In genomic region chr1:186384440-186384839, GRCm38 (mm10) we compare ENCODE assay signal across 19 mouse cellular contexts.
DNase-seq lines count a peak whose midpoint lies in the region; ATAC-seq and TF ChIP-seq lines count a peak whose summit lies in the region.
"Had no signal": no experiment of that assay in that cellular context is flagged by ENCODE, and none has a peak within 500 bp of the region (broad histone marks: within the 10 kb centered on the region; RNA-seq: fewer than 3 reads in every experiment).

No protein-coding gene starts in this region.

- no peak for DNase-seq in layer of hippocampus, adult 2 months (ENCODE audit: low spot score in 2 of 2)
- DNase-seq in layer of hippocampus, adult 9-11 months = no peak
- DNase-seq in G1E (ENCODE audit: low spot score) = no peak
- DNase-seq in lung, postnatal 14 days = no peak
- DNase-seq: adrenal gland, adult 2 months; adrenal gland, adult 8-10 months; adrenal gland, postnatal 10 days; adrenal gland, postnatal 14 days; adrenal gland, postnatal 25 days; adrenal gland, postnatal 36 days; B cell, adult 2 months; cerebellum, adult 11 months; cerebellum, adult 11-12 months; cerebellum, adult 18-20 months; cerebellum, adult 2 months had no signal

- peak; percentile 87 for ATAC-seq in G1E (ENCODE audit: extremely low read depth, insufficient number of reproducible peaks, low FRiP score, poor library complexity, severe bottlenecking)
- ATAC-seq: activated CD4-positive, CD25-positive, alpha-beta regulatory T cell, adult 4 months; CD4-positive, CD25-positive, alpha-beta regulatory T cell, adult 4 months; Patski had no signal

- H3K4me1 ChIP-seq in G1E (ENCODE audit: insufficient read depth, low read depth, low read length) = peaks cover 6% of the 10 kb centered on the region; the same call in 1 of the 2 replicates

- no peak for TF ChIP-seq CTCF in layer of hippocampus, adult 2 months (conservative IDR thresholded peaks at IDR 0.05)
- no peak for TF ChIP-seq CTCF in G1E (IDR thresholded peaks at IDR 0.05; ENCODE audit: low read depth, low read length)

- H3K36me3 ChIP-seq in G1E (replicated peaks) = no peaks in the 10 kb centered on the region

- no peak overlapping the region for H3K4me3 ChIP-seq in layer of hippocampus, adult 2 months
- H3K4me3 ChIP-seq in G1E (ENCODE audit: low read depth, low read length) = no peak overlapping the region

- H3K27me3 ChIP-seq in G1E (ENCODE audit: insufficient read depth, low read length) = no peaks in the 10 kb centered on the region
- H3K27me3 ChIP-seq: CH12.LX, Patski had no signal

- peak overlapping the region; percentile 46; the same call in 1 of the 2 replicates for H3K27ac ChIP-seq in layer of hippocampus, adult 2 months

- peaks cover 9% of the 10 kb centered on the region; the same call in 1 of the 2 replicates for H3K9me3 ChIP-seq in G1E (replicated peaks)
